Mouse (Mus musculus): ENCODE data around the gene Rdh14. TPM values are rescaled to one million over a fixed set of nuclear protein-coding genes. Genes with fewer than 3 reads are reported as not detected.

Rdh14 gene
- polyA plus RNA-seq (2015; fragmentation: Nextera tagmentation; extraction: Ambion mirVana): 42.6 TPM in 2 replicates

DNA sequence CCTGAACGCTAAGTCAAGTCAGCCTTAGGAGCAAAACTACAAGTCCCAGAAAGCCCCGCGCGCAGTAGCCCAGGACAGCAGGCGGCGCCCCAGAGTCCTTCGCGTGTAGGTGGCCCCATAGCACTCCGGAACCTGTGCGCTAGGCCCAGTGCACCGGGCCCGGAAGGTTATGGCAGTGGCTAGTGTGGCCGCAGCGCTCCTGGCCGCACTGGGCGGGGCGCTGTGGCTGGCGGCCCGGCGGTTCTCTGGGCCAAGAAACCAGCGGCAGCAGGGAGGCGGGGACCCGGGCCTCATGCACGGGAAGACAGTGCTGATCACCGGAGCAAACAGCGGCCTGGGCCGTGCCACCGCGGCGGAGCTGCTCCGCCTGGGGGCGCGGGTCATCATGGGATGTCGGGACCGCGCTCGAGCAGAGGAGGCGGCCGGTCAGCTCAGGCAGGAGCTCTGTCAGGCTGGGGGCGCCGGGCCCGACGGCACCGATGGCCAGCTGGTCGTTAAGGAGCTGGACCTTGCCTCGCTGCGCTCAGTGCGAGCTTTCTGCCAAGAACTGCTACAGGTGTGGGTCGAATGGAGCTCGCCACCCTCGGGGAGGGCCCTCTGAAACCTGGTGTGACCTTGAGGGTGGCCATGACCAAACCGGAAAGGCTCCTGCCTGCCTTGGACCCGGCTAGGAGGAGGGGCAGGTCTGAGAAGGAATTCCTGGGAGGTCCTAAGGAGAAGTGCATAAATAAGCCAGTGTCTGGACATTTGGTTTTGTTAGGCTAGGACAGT, at the start of gene Rdh14:
Gene Rdh14 (plus strand): TSS at position 102 of the 771 bp plus-strand sequence.
- no peaks in the 10 kb centered on the region for H3K9me3 ChIP-seq
- ATAC-seq (ENCODE audit: low read depth): peak; percentile 100
- peaks cover 13% of the 10 kb centered on the region for H3K4me1 ChIP-seq (replicated peaks)
- H3K27ac ChIP-seq (replicated peaks): peak within 1 kb of the TSS; percentile 95
- no peaks in the 10 kb centered on the region for H3K27me3 ChIP-seq
- H3K4me2 ChIP-seq: peak within 1 kb of the TSS; percentile 78
- peak within 1 kb of the TSS; percentile 87 for H3K4me3 ChIP-seq
- under 1% methylated on average over 53 of the region's 53 CpGs for WGBS
- peak within 1 kb of the TSS; percentile 96 for H3K9ac ChIP-seq
- H3K36me3 ChIP-seq: peaks cover 8% of the 10 kb centered on the region; the same call in 1 of the 2 replicates

GRCm38 (mm10) chr12:10350706-10351105, 39.9 kb upstream of the Rdh14 start:
- no peaks in the 10 kb centered on the region for H3K27me3 ChIP-seq
- WGBS: 68% methylated on average over 3 of the region's 3 CpGs
- H3K4me1 ChIP-seq (replicated peaks): no peaks in the 10 kb centered on the region

DNA sequence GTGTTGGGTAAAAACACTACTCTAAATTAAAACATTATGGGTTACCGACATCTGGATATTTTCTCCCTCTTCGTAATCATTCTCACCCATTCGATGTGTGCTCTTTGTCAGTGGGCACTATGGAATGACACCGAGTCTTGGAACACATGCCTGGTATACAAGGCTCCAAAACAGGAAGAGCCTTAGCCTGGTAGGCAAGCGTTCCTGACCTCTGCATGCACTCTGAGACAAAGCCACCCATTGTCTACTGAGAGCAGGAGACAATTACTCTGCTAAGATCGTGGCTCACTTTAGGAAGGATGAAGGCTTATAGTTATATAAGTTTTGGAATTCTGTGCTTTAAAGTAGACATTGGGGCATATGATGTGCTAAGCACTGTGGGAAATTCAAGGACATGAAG, 32.8 kb upstream of the Rdh14 start:
- H3K4me2 ChIP-seq: no peak overlapping the region
- H3K4me1 ChIP-seq (replicated peaks): no peaks in the 10 kb centered on the region
- no peaks in the 10 kb centered on the region for H3K36me3 ChIP-seq
- H3K27ac ChIP-seq (replicated peaks): no peak overlapping the region
- no peaks in the 10 kb centered on the region for H3K9me3 ChIP-seq
- no peak overlapping the region for H3K4me3 ChIP-seq
- H3K9ac ChIP-seq: no peak overlapping the region
- ATAC-seq (ENCODE audit: low read depth): no peak
- no peaks in the 10 kb centered on the region for H3K27me3 ChIP-seq
- 54% methylated on average over 6 of the region's 6 CpGs for WGBS

More at GRCm38 (mm10) chr12:10350706-10351105, 39.9 kb upstream of the Rdh14 start:
- Histone ChIP-seq H3K4me3 (no peak overlapping the region), H3K9me3 (no peaks in the 10 kb centered on the region), H3K4me2 (no peak overlapping the region), H3K36me3 (no peaks in the 10 kb centered on the region), H3K27ac (replicated peaks) (no peak overlapping the region), H3K9ac (no peak overlapping the region)
- ATAC-seq (ENCODE audit: low read depth): no peak

GRCm38 (mm10) chr12:10369673-10370072, 20.9 kb upstream of the Rdh14 start, which contains the start of gene Nt5c1b:
TSS of gene Nt5c1b (plus strand) at chr12:10369973.
- Histone ChIP-seq H3K9ac (no peak within 1 kb of the TSS), H3K4me2 (no peak within 1 kb of the TSS), H3K9me3 (no peaks in the 10 kb centered on the region), H3K4me1 (replicated peaks) (no peaks in the 10 kb centered on the region), H3K27ac (replicated peaks) (no peak within 1 kb of the TSS), H3K27me3 (no peaks in the 10 kb centered on the region), H3K4me3 (no peak within 1 kb of the TSS), H3K36me3 (no peaks in the 10 kb centered on the region)
- WGBS: 79% methylated on average over 3 of the region's 3 CpGs
- no peak for ATAC-seq (ENCODE audit: low read depth)

DNA sequence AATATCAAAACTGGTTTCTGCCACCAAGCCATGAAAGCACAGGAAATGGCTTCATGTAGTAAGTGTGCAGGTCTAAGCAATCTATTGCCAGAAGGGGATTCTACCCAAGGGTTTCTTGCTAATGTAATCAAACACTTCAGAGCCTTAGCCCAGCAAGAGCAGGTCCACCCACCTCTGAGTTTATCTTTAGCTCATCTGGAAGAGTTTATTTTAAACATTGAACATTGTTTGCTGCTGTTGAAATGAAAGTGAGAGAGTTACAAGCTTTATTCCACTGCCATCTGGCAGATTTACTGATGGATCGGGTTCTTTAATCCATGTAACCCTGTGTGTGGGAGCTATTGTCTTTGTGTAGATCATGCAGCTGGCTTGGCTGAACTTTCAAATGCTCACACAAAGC, 10.2 kb downstream of the Rdh14 start:
- no peak overlapping the region for H3K27ac ChIP-seq (replicated peaks)
- 71% methylated on average over 1 of the region's 1 CpGs for WGBS
- H3K4me2 ChIP-seq: no peak overlapping the region
- H3K36me3 ChIP-seq: no peaks in the 10 kb centered on the region
- no peaks in the 10 kb centered on the region for H3K27me3 ChIP-seq
- no peaks in the 10 kb centered on the region for H3K9me3 ChIP-seq
- H3K4me3 ChIP-seq: no peak overlapping the region
- no peak for ATAC-seq (ENCODE audit: low read depth)
- no peaks in the 10 kb centered on the region for H3K4me1 ChIP-seq (replicated peaks)
- H3K9ac ChIP-seq: no peak overlapping the region

DNA sequence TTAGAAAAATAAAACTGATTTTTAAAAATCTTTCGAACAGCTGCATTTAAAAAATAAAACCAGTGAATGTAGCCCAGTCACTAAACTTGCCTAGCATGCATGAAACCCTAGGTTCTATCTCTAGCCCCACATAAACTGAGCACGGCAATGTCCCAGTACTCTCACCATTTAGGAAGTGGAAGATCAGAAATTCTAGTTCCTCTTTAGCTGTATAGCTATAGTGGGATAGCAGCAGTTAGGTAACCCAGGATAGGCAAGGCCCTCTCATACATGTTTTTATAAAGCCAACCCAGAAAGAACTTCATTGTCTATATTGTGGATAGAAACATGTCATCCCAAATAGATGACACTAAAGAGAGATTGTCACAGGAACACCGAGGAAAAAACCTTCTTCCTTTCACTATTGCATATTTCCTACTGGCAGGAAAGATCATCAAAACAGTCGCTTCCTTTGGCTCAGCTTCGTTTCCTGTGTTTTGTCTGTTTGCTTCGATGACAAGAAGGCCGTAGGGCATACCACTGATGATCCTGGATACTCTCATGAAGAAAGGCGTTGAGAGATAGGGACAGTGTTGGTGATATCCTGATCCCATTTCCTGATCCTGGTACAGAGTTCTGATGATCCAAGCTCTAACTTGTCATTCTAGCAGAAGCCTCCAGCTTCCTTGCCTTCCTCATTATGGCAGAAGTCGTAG, 12.0 kb downstream of the Rdh14 start:
- no peaks in the 10 kb centered on the region for H3K27me3 ChIP-seq
- 88% methylated on average over 9 of the region's 9 CpGs for WGBS
- no peak overlapping the region for H3K4me3 ChIP-seq
- H3K4me1 ChIP-seq (replicated peaks): no peaks in the 10 kb centered on the region
- H3K36me3 ChIP-seq: no peaks in the 10 kb centered on the region
- no peak overlapping the region for H3K4me2 ChIP-seq
- no peak overlapping the region for H3K27ac ChIP-seq (replicated peaks)
- no peak for ATAC-seq (ENCODE audit: low read depth)
- no peaks in the 10 kb centered on the region for H3K9me3 ChIP-seq
- no peak overlapping the region for H3K9ac ChIP-seq

GRCm38 (mm10) chr12:10410511-10411179, 20.1 kb downstream of the Rdh14 start:
- no peaks in the 10 kb centered on the region for H3K9me3 ChIP-seq
- no peak for ATAC-seq (ENCODE audit: low read depth)
- WGBS: 84% methylated on average over 3 of the region's 3 CpGs

DNA sequence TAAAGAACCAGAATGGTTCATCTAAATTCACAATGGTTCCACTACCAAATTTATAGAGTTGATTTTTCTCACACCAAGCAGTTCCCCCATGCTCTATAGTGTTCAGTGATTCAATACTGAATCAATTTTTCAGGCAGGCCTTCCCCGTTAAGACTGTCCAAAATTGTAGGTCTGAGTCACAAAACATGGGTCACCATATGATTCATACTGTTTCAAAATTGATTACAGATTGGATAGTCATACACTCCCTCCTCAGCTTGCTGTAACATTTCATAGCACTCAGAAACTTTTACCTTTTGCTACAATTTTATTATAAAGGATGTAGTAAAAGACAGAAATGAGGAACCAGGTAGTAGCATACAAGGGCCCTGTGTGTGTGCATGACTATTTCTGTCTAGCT, 20.9 kb downstream of the Rdh14 start:
- Histone ChIP-seq H3K9me3 (no peaks in the 10 kb centered on the region), H3K27ac (replicated peaks) (no peak overlapping the region), H3K36me3 (no peaks in the 10 kb centered on the region), H3K9ac (no peak overlapping the region), H3K4me1 (replicated peaks) (no peaks in the 10 kb centered on the region), H3K27me3 (no peaks in the 10 kb centered on the region), H3K4me2 (no peak overlapping the region), H3K4me3 (no peak overlapping the region)
- 94% methylated on average over 1 of the region's 1 CpGs for WGBS
- no peak for ATAC-seq (ENCODE audit: low read depth)

More at GRCm38 (mm10) chr12:10410511-10411179, 20.1 kb downstream of the Rdh14 start:
- H3K36me3 ChIP-seq: no peaks in the 10 kb centered on the region
- no peak overlapping the region for H3K4me3 ChIP-seq
- H3K27ac ChIP-seq (replicated peaks): no peak overlapping the region
- no peaks in the 10 kb centered on the region for H3K27me3 ChIP-seq
- no peak overlapping the region for H3K9ac ChIP-seq
- no peak overlapping the region for H3K4me2 ChIP-seq
- no peaks in the 10 kb centered on the region for H3K4me1 ChIP-seq (replicated peaks)

GRCm38 (mm10) chr12:10422347-10422746, 31.8 kb downstream of the Rdh14 start:
- Histone ChIP-seq H3K4me2 (no peak overlapping the region), H3K27me3 (no peaks in the 10 kb centered on the region), H3K4me1 (replicated peaks) (no peaks in the 10 kb centered on the region), H3K36me3 (no peaks in the 10 kb centered on the region), H3K9ac (no peak overlapping the region), H3K27ac (replicated peaks) (no peak overlapping the region), H3K9me3 (no peaks in the 10 kb centered on the region), H3K4me3 (no peak overlapping the region)
- WGBS: 55% methylated on average over 3 of the region's 3 CpGs
- no peak for ATAC-seq (ENCODE audit: low read depth)

DNA sequence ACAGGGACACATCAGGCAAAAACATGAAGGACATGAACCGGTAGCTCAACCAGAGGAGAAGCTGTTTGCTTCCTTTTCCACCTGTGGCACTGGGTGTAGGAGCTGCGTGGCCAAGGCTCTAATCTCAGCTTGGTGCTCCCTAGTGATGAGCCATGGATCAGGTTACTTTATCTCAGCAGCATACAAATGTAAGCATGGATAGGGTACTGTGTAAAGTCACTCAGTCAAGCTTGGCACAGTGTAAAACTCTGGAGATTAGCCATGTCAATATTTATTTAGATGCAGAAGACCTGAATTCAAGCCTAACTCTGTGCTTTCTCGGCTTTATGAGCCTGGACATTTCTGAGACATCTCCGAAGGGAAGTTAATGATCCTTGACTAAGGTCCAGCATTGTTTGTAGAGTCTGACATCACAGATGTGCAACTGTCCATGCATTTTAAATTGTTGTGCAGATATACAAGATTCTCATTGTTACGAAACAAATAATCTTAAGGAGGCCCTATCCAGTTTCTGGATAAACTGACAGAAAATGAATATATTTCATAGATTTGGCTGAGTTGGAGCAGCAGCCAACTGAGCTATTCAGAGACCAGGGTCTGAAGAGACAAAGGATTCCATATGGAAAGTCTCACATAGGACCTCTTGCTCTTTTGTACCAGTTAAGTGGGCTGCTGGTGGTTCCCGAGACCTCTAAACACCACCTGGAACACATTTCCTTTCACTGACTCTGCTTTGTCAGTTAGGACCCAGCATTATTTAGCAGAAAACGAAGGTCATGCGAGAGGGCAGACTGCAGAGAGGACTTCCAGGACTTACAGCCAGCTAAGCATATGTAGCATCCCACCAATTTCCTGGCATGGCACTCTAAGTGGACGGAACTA, 35.7 kb downstream of the Rdh14 start:
- WGBS: 33% methylated on average over 9 of the region's 9 CpGs

DNA sequence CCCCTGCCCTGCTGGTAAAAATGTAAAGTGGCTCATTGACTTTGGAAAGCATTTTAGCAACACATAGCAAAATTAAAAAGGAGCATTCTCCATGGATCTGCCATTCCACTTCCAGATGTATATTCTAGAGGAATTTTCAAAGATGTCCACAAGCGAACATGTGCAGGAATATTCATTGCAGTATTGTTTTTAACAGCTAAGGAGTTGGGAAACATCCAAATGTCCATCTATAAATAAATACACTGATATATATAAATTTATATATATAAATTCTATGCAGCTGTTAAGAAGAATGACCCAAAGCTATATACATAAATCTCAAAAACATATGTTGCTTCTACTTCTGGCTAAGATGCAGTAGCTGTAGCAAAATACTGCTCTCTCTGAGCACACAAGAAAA, 40.4 kb downstream of the Rdh14 start:
- H3K4me3 ChIP-seq: no peak overlapping the region
- no peak overlapping the region for H3K27ac ChIP-seq (replicated peaks)
- 90% methylated on average over 1 of the region's 1 CpGs for WGBS
- H3K4me1 ChIP-seq (replicated peaks): no peaks in the 10 kb centered on the region
- no peak overlapping the region for H3K4me2 ChIP-seq
- no peaks in the 10 kb centered on the region for H3K9me3 ChIP-seq
- ATAC-seq (ENCODE audit: low read depth): no peak
- H3K9ac ChIP-seq: no peak overlapping the region
- H3K27me3 ChIP-seq: no peaks in the 10 kb centered on the region
- no peaks in the 10 kb centered on the region for H3K36me3 ChIP-seq

More for the DNA sequence above, 35.7 kb downstream of the Rdh14 start:
- Histone ChIP-seq H3K4me1 (replicated peaks) (no peaks in the 10 kb centered on the region), H3K27me3 (no peaks in the 10 kb centered on the region), H3K36me3 (no peaks in the 10 kb centered on the region), H3K4me2 (no peak overlapping the region), H3K4me3 (no peak overlapping the region), H3K9me3 (no peaks in the 10 kb centered on the region), H3K9ac (no peak overlapping the region), H3K27ac (replicated peaks) (no peak overlapping the region)
- ATAC-seq (ENCODE audit: low read depth): peak; percentile 61; the same call in 1 of the 2 replicates

Measured in neural tube, embryonic 13.5 days (tissue).